9 mouse cellular contexts compared by ENCODE assay signal in the genomic region with DNA sequence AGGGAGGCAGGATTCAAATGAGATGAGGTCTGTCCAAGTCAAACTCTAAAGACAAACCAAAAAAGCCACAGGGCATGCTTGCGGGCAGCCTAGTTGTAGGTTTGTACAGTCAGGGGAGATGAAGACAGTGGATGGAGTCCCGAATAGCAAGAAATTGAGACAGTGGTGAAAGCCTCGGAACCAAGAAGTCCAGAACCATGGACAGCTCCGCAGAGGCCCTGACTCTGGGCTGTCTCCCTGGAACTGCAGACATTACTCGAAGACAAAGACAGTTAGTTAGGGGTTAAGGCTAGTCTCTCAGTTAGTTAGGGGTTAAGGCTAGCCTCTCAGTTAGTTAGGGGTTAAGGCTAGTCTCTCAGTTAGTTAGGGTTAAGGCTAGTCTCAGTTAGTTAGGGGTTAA. TPM values are rescaled to one million over a fixed set of nuclear protein-coding genes. Genes with fewer than 3 reads are reported as not detected.
A peak's percentile ranks its signal among the peaks of the same experiment; 100 is the strongest.
DNase-seq lines count a peak whose midpoint lies in the region; ATAC-seq lines count a peak whose summit lies in the region.
"Had no signal": no experiment of that assay in that cellular context is flagged by ENCODE, and none has a peak within 500 bp of the region (broad histone marks: within the 10 kb centered on the region; RNA-seq: fewer than 3 reads in every experiment).

No protein-coding gene starts in this region.

- no peak overlapping the region for H3K4me2 ChIP-seq in intestine, embryonic 14.5 days (ENCODE audit: low read length)
- no peak overlapping the region for H3K4me2 ChIP-seq in intestine, embryonic 15.5 days (replicated peaks)

- no peaks in the 10 kb centered on the region for H3K36me3 ChIP-seq in intestine, embryonic 14.5 days (ENCODE audit: control insufficient read depth, insufficient read depth, low read length)
- no peaks in the 10 kb centered on the region for H3K36me3 ChIP-seq in intestine, embryonic 15.5 days

- DNase-seq in intestine, embryonic 14.5 days (ENCODE audit: low spot score) = peak; percentile 77
- DNase-seq in urinary bladder, postnatal 14 days (ENCODE audit: low spot score) = peak; percentile 16
- DNase-seq in urinary bladder, postnatal 36 days (ENCODE audit: low spot score in 2 of 2) = no peak
- DNase-seq in forelimb bud, embryonic 11.5 days (ENCODE audit: low read depth, low spot score) = peak; percentile 61
- DNase-seq in cerebellum, postnatal 14 days = no peak
- DNase-seq in cerebellum, adult 8-10 months = no peak
- DNase-seq: cerebellum, postnatal 10 days had no signal

- H3K27me3 ChIP-seq in intestine, embryonic 14.5 days (replicated peaks; ENCODE audit: control insufficient read depth, insufficient read depth, low read length) = no peaks in the 10 kb centered on the region
- no peaks in the 10 kb centered on the region for H3K27me3 ChIP-seq in intestine, embryonic 15.5 days (replicated peaks)

- 49% methylated on average over 5 of the region's 5 CpGs for WGBS in intestine, embryonic 14.5 days
- WGBS in intestine, embryonic 15.5 days = 47% methylated on average over 5 of the region's 5 CpGs

- no peaks in the 10 kb centered on the region for H3K4me1 ChIP-seq in intestine, embryonic 14.5 days (replicated peaks; ENCODE audit: control insufficient read depth, insufficient read depth, low read length)
- H3K4me1 ChIP-seq in intestine, embryonic 15.5 days (replicated peaks) = no peaks in the 10 kb centered on the region

- H3K9me3 ChIP-seq in intestine, embryonic 14.5 days (ENCODE audit: control insufficient read depth, low read length) = no peaks in the 10 kb centered on the region
- H3K9me3 ChIP-seq in intestine, embryonic 15.5 days = no peaks in the 10 kb centered on the region

- H3K27ac ChIP-seq in intestine, embryonic 14.5 days (ENCODE audit: low read depth) = no peak overlapping the region
- H3K27ac ChIP-seq in intestine, embryonic 15.5 days = no peak overlapping the region
- H3K27ac ChIP-seq: macrophage had no signal

- no peak for ATAC-seq in intestine, embryonic 14.5 days (replicated peaks; ENCODE audit: low FRiP score, low TSS enrichment, low read depth)
- no peak for ATAC-seq in intestine, embryonic 15.5 days

- H3K9ac ChIP-seq in intestine, embryonic 14.5 days (ENCODE audit: low read length) = no peak overlapping the region
- H3K9ac ChIP-seq in intestine, embryonic 15.5 days = no peak overlapping the region

- no peak overlapping the region for H3K4me3 ChIP-seq in intestine, embryonic 14.5 days (ENCODE audit: low read depth, low read length)
- no peak overlapping the region for H3K4me3 ChIP-seq in intestine, embryonic 15.5 days (replicated peaks)

RNA-seq across cellular contexts. Expression of a gene that starts 13.0 kb away (rescaled TPM):
- polyA plus RNA-seq in intestine, embryonic 14.5 days (2014; fragmentation: Nextera tagmentation; extraction: Ambion mirVana) = 28.6 and 31.1 TPM in 2 replicates
- polyA plus RNA-seq in intestine, embryonic 15.5 days (2015; fragmentation: Nextera tagmentation; extraction: Ambion mirVana) = 20.9 and 22.7 TPM in 2 replicates

RNA-seq across cellular contexts. Expression of a gene that starts 23.6 kb away (rescaled TPM):
- polyA plus RNA-seq in intestine, embryonic 14.5 days (2014; fragmentation: Nextera tagmentation; extraction: Ambion mirVana) = 0.11 and 0.16 TPM in 2 replicates
- 0.06 TPM in 1 of 2 replicates, not detected in the other for polyA plus RNA-seq in intestine, embryonic 15.5 days (2015; fragmentation: Nextera tagmentation; extraction: Ambion mirVana)
- polyA plus RNA-seq: macrophage had no signal

RNA-seq across cellular contexts. Expression of a gene that starts 31.8 kb away (rescaled TPM):
- 11.2 and 12.5 TPM in 2 replicates for polyA plus RNA-seq in intestine, embryonic 14.5 days (2014; fragmentation: Nextera tagmentation; extraction: Ambion mirVana)
- polyA plus RNA-seq in intestine, embryonic 15.5 days (2015; fragmentation: Nextera tagmentation; extraction: Ambion mirVana) = 13.2 and 14.5 TPM in 2 replicates

RNA-seq across cellular contexts. Expression of a gene that starts 47.7 kb away (rescaled TPM):
- polyA plus RNA-seq in intestine, embryonic 14.5 days (2014; fragmentation: Nextera tagmentation; extraction: Ambion mirVana) = 30.3 and 32.3 TPM in 2 replicates
- 29.8 and 32.1 TPM in 2 replicates for polyA plus RNA-seq in intestine, embryonic 15.5 days (2015; fragmentation: Nextera tagmentation; extraction: Ambion mirVana)

RNA-seq across cellular contexts. Expression of a gene that starts 49.5 kb away (rescaled TPM):
- polyA plus RNA-seq in intestine, embryonic 14.5 days (2014; fragmentation: Nextera tagmentation; extraction: Ambion mirVana) = 87.7 and 89.4 TPM in 2 replicates
- polyA plus RNA-seq in intestine, embryonic 15.5 days (2015; fragmentation: Nextera tagmentation; extraction: Ambion mirVana) = 95.2 and 108 TPM in 2 replicates

Comparison
In these comparisons a context has a peak if more than half of its experiments do, and no peak if none do; other contexts are left out.
1. DNase-seq: peak in intestine, embryonic 14.5 days (single experiment), urinary bladder, postnatal 14 days (single experiment) and forelimb bud, embryonic 11.5 days (single experiment); none in urinary bladder, postnatal 36 days (0 of 2), cerebellum, postnatal 14 days (0 of 2) and cerebellum, adult 8-10 months (single experiment).